Mouse (Mus musculus) G1E (cell line): ENCODE measurements at regions not wholly inside any gene's neighbourhood (a gene's known extent, or its start where the extent isn't known, plus 50 kb on each side); places are given as distances from the start of the nearest gene placed in this dataset.

Experiments
- ATAC-seq: 2 replicates; pipeline ENCODE4 v1.8.0; 2016; ENCODE audit warnings: mild to moderate bottlenecking; ENCODE audit not compliant: insufficient number of reproducible peaks, poor library complexity, low FRiP score, severe bottlenecking; ENCODE audit errors: extremely low read depth
- DNase-seq: peaks from one replicate; pipeline ENCODE4 v3.0.0; 2012; ENCODE audit warnings: low spot score
- H3K27me3 ChIP-seq: 2 replicates; pipeline ENCODE4 v1.6.1; 2012; ENCODE audit warnings: mild to moderate bottlenecking, low read length, inconsistent platforms; ENCODE audit not compliant: insufficient read depth
- H3K36me3 ChIP-seq: replicated peaks from 2 replicates; pipeline ENCODE3; 2012; ENCODE audit warnings: mild to moderate bottlenecking, inconsistent platforms
- H3K4me1 ChIP-seq: 2 replicates; pipeline ENCODE4 v1.6.1; 2012; ENCODE audit warnings: low read depth, low read length, inconsistent platforms, mixed read lengths; ENCODE audit not compliant: insufficient read depth
- H3K4me3 ChIP-seq: 2 replicates; pipeline ENCODE4 v1.5.1; 2012; ENCODE audit warnings: low read depth, mild to moderate bottlenecking, inconsistent platforms, low read length, moderate library complexity, mixed read lengths
- H3K9me3 ChIP-seq: replicated peaks from 2 replicates; pipeline ENCODE4 v1.6.1; 2012; ENCODE audit warnings: inconsistent platforms
- CTCF ChIP-seq: IDR thresholded peaks from 2 replicates; pipeline ENCODE4 v1.5.1; 2012; ENCODE audit warnings: low read depth, low read length, inconsistent platforms, mixed read lengths
- GATA1 ChIP-seq: IDR thresholded peaks from 2 replicates; pipeline ENCODE4 v1.6.1; 2012; ENCODE audit warnings: borderline replicate concordance, low read length, inconsistent platforms, mixed read lengths
- GATA2 ChIP-seq: IDR thresholded peaks from 2 replicates; pipeline ENCODE4 v1.6.1; 2012; ENCODE audit warnings: low read depth, low read length, inconsistent platforms, borderline replicate concordance
- POLR2AphosphoS5 ChIP-seq: IDR thresholded peaks from 2 replicates; pipeline ENCODE4 v1.6.1; 2012; ENCODE audit warnings: low read depth, low read length, inconsistent platforms; ENCODE audit not compliant: insufficient replicate concordance
- TAL1 ChIP-seq: conservative IDR thresholded peaks from 2 replicates; pipeline ENCODE4 v1.6.1; 2012; ENCODE audit warnings: low read depth, low read length, inconsistent platforms, mixed read lengths

DNA sequence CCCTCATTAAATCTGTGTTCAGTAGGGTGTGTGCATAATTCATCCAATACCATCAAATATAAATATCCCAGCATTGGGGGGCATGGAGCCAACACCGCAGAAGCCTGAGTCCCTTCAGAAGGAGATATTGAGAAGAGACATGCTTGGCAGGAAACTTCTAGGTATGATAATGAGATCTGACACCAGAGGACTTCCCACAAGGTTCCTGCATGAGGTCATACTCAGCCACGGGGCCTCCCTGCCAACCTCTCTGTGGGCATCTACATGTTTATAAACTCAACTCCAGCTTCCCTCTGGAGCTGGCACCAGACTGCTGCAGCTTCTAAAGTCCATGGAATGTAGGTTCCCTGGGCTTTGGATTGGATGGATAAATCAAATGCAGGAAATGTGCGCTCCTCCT is 587.4 kb upstream of the Kdm8 start:
- Histone ChIP-seq H3K27me3 (no peaks in the 10 kb centered on the region), H3K9me3 (peaks cover 19% of the 10 kb centered on the region)
- no peak for DNase-seq

DNA sequence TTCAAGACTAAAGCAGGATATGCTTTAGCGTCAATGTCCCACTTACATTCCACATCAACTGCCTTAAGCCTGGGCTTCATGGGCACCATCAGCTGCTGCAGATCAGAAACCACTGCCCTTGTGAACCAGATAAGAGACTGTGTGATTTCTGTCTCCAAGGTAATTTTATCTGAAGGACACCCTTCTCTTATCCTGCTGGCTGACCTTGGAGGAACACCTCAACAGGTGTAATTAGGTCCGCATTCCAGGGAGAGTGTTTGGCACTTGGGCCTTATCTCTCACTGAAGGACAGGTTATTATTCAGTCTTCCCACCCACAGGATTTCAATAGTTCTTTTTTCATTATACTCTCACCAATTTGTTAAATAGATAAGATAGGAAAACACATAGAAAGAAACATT is 583.1 kb upstream of the Kdm8 start:
- ATAC-seq (no peak), DNase-seq (no peak)
- TF ChIP-seq TAL1 (no peak), CTCF (no peak), POLR2AphosphoS5 (no peak), GATA1 (no peak), GATA2 (no peak)
- Histone ChIP-seq H3K9me3 (peaks cover 3% of the 10 kb centered on the region; the same call in 1 of the 2 replicates), H3K4me3 (no peak overlapping the region), H3K27me3 (no peaks in the 10 kb centered on the region), H3K36me3 (no peaks in the 10 kb centered on the region), H3K4me1 (no peaks in the 10 kb centered on the region)

More for the DNA sequence above, 587.4 kb upstream of the Kdm8 start:
- no peak for TF ChIP-seq GATA2
- TF ChIP-seq GATA1: no peak
- Histone ChIP-seq H3K36me3 (no peaks in the 10 kb centered on the region), H3K4me1 (no peaks in the 10 kb centered on the region), H3K4me3 (no peak overlapping the region)
- no peak for ATAC-seq

DNA sequence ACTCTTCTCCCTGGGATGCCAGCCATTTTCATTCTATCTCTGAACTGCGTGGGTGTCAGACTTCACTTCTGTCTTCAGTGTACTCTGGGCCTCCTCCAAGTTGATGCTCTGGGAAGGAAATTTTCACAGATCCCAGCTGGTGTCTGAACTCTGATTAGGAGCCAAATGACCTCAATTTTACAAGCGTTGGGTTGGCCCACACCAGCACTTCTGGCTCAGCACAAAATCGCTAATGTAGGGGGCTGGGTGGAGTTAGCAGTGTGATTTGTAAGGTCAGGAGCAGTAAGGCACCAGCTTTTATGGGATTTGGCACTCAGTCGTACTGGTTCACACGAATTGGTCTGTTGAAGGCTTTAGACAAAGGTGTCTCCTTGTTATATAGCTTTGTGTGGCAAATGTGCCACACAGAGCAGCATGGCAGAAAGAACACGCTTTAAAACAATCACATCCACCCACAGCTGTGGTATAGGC is 576.3 kb upstream of the Kdm8 start:
- no peak for DNase-seq
- H3K4me3 ChIP-seq: no peak overlapping the region
- H3K27me3 ChIP-seq: no peaks in the 10 kb centered on the region
- TF ChIP-seq GATA1 (no peak), POLR2AphosphoS5 (no peak), CTCF (no peak), TAL1 (no peak), GATA2 (no peak)
- no peaks in the 10 kb centered on the region for H3K36me3 ChIP-seq
- no peaks in the 10 kb centered on the region for H3K4me1 ChIP-seq
- no peak for ATAC-seq
- peaks cover 24% of the 10 kb centered on the region for H3K9me3 ChIP-seq

DNA sequence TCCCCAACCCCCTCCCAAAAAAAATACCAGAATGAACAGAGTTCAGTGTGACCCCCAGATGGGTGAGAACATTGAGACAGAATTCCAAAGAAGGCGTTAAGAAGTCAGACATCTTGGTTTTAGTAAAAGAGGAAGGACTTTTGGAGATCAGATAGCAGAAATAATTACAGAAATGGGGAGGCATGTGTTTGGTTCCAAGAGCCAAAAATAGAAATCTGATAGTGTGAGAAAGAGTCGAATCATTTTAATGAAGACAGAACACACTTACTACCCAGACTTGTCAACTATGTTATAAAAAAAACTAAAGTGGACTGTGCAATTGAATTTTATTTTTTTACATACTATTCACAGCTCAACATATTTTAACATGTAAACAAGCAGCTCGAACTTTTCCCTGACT is 575.9 kb upstream of the Kdm8 start:
- no peaks in the 10 kb centered on the region for H3K4me1 ChIP-seq
- H3K27me3 ChIP-seq: no peaks in the 10 kb centered on the region
- no peaks in the 10 kb centered on the region for H3K36me3 ChIP-seq
- TF ChIP-seq CTCF (no peak), GATA1 (no peak), GATA2 (no peak), TAL1 (no peak), POLR2AphosphoS5 (no peak)
- no peak for DNase-seq
- no peak overlapping the region for H3K4me3 ChIP-seq
- H3K9me3 ChIP-seq: peaks cover 25% of the 10 kb centered on the region
- no peak for ATAC-seq

DNA sequence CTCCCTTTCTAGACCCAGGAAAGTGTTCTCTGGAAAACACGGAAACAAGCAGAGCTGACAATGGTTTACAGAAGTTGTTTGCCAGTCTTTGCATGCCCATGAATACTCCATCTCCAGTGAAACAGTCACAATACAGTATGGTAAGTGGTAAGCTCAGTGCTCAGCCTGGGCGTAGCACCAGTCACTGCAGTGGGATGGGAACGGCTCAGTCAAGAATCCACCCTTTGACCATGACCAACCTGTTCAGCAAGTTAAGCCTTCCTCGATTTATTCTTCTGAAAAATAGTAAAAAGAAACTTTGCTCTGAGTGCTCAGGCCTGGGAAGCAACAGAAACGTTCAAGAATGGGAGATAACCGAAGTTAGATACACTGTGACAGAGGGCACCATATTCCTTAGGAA is 563.7 kb upstream of the Kdm8 start:
- Histone ChIP-seq H3K4me1 (no peaks in the 10 kb centered on the region), H3K4me3 (no peak overlapping the region), H3K27me3 (no peaks in the 10 kb centered on the region), H3K9me3 (peaks cover 15% of the 10 kb centered on the region), H3K36me3 (no peaks in the 10 kb centered on the region)
- DNase-seq: no peak
- no peak for TF ChIP-seq CTCF
- no peak for TF ChIP-seq TAL1
- TF ChIP-seq POLR2AphosphoS5: no peak
- TF ChIP-seq GATA1: no peak
- TF ChIP-seq GATA2: no peak
- no peak for ATAC-seq

DNA sequence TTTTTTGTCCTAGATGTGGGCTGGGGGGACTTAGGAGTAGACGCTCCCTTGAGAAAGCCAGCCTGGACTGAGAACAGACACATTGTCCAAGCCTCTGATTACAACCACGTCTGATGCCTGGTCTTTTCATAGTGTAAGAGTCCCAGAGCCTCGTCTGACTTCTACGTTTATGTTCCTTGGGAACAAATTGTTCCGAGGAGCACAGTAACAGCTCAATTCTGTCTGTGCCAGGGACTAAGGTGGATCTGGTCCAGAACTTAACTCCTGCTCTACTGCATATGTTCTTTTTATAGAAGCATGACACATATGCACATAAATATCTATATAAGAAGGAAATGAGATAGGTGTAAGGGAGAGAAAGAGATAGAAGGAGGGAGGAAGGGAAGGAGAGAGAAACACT is 537.2 kb upstream of the Kdm8 start:
- Histone ChIP-seq H3K9me3 (peaks cover 45% of the 10 kb centered on the region), H3K4me1 (no peaks in the 10 kb centered on the region), H3K27me3 (no peaks in the 10 kb centered on the region), H3K4me3 (no peak overlapping the region), H3K36me3 (no peaks in the 10 kb centered on the region)
- no peak for TF ChIP-seq TAL1
- TF ChIP-seq POLR2AphosphoS5: no peak
- TF ChIP-seq GATA2: no peak
- no peak for TF ChIP-seq CTCF
- TF ChIP-seq GATA1: no peak
- DNase-seq (no peak), ATAC-seq (no peak)

DNA sequence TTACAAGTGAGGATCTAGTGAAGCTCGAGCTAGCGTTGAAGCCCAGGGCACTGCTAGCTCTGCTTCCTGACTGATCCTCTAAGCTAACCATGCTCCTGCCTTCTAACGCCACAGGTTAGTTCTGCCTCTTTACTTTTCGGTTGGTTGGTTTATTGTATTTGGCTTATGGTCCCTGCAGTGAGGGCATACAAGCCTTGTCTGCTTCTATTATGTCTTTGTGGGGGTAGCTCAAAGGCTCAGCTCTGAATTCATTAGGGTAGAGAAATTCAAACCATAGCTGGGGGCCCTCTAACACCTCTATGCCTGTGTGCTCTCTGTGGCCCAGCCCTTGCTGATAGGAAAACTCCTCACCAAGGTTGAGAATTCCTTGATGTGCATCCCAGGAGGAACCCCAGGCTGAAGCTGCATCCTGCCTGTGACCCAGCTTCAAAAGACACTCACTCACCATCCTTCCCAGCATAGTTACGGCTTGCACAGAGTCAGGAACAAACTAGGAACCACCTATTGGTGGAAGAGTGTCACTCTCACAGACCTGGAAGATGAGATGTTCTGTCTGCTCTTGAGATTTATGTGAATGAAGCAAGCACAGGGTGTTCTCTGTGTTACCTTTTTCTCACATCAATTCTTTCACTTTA is 536.7 kb upstream of the Kdm8 start:
- Histone ChIP-seq H3K4me3 (no peak overlapping the region), H3K27me3 (no peaks in the 10 kb centered on the region), H3K36me3 (no peaks in the 10 kb centered on the region), H3K4me1 (no peaks in the 10 kb centered on the region), H3K9me3 (peaks cover 43% of the 10 kb centered on the region)
- TF ChIP-seq POLR2AphosphoS5 (no peak), GATA1 (no peak), GATA2 (no peak), TAL1 (no peak), CTCF (no peak)
- no peak for ATAC-seq
- DNase-seq: no peak
